Mouse (Mus musculus): Measurements from ENCODE around the gene Pxn.

DNA sequence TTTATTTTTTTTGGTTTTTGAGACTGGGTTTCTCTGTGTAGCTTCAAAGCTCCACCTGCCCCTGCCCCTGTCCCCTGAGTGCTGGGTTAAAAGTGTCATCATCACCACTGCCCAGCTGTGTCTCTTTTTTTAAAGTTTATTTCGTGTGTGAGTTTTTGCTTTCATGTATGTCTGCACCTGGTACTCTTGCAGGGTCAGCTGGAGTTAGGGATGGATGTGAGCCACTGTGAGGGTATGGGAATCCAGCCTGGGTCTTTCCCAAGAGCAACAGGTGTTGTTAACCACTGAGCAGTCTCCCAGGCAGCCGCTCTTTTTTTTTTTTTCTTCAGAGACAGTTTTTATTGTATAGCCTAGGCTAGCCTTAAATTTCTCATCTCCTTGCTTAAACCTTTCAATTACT is 80.3 kb downstream of the Pxn start:
- TF ChIP-seq CTCF (IDR thresholded peaks at IDR 0.05; ENCODE audit: borderline replicate concordance, insufficient read depth, low read length): no peak
- TF ChIP-seq POLR2A (IDR thresholded peaks at IDR 0.05; ENCODE audit: low read depth, low read length): no peak

Measured in embryonic fibroblast, embryonic 13.5 days (primary cell).